Mouse (Mus musculus) forebrain, postnatal 0 days (tissue): Measurements from ENCODE around the gene Zfp598. TPM values are rescaled to one million over a fixed set of nuclear protein-coding genes. Genes with fewer than 3 reads are reported as not detected.

Experiments used
- ATAC-seq: fragments of 200-750 bp; cut with Nextera tagmentation; 2 replicates; pipeline ENCODE4 v1.8.0; 2017; ENCODE audit warnings: mild to moderate bottlenecking, moderate library complexity
- DNase-seq: peaks from one replicate; pipeline ENCODE4 v3.0.0-alpha.2; 2015
- H3K27ac ChIP-seq: fragments of 300-500 bp; sonication (generic); 2 replicates; pipeline ENCODE4 v1.5.1; 2014; ENCODE audit warnings: low read depth, mild to moderate bottlenecking, antibody characterized with exemption, low read length, moderate library complexity, mixed read lengths
- H3K27me3 ChIP-seq: fragments of 300-500 bp; sonication (generic); 2 replicates; pipeline ENCODE4 v1.6.1; 2014; ENCODE audit warnings: mild to moderate bottlenecking, low read length, mixed read lengths; ENCODE audit not compliant: insufficient read depth
- H3K36me3 ChIP-seq: fragments of 300-500 bp; sonication (generic); 2 replicates; pipeline ENCODE4 v1.6.1; 2014; ENCODE audit warnings: mild to moderate bottlenecking, moderate library complexity; ENCODE audit not compliant: insufficient read depth
- H3K4me1 ChIP-seq: fragments of 300-500 bp; sonication (generic); 2 replicates; pipeline ENCODE4 v1.6.1; 2014; ENCODE audit warnings: antibody characterized with exemption; ENCODE audit not compliant: insufficient read depth
- H3K4me2 ChIP-seq: fragments of 300-500 bp; sonication (generic); 2 replicates; pipeline ENCODE4 v1.6.1; 2014; ENCODE audit warnings: low read depth, mild to moderate bottlenecking, moderate library complexity
- H3K4me3 ChIP-seq: fragments of 300-500 bp; sonication (generic); 2 replicates; pipeline ENCODE4 v1.5.1; 2014; ENCODE audit warnings: low read depth, low read length, mixed read lengths
- H3K9ac ChIP-seq: fragments of 300-500 bp; sonication (generic); 2 replicates; pipeline ENCODE4 v1.6.1; 2014; ENCODE audit warnings: mild to moderate bottlenecking
- H3K9me3 ChIP-seq: fragments of 300-500 bp; sonication (generic); 2 replicates; pipeline ENCODE4 v1.6.1; 2016; ENCODE audit warnings: low read length
- CTCF ChIP-seq: sonication (generic); IDR thresholded peaks from 2 replicates; pipeline ENCODE4 v1.5.1; 2016; ENCODE audit warnings: antibody characterized with exemption, control low read depth, low read depth
- WGBS: fragments of 180-500 bp; shearing (Covaris S2); extraction: QIAGEN DNeasy Blood & Tissue Kit; methylation state at CpG from one replicate; pipeline ENCODE4 v1.1.7; 2014; 5-methylcytosine and 5-hydroxymethylcytosine counted together
- polyA plus RNA-seq: library from polyadenylated mRNA; unstranded; fragments of >200 nt; fragmentation: Nextera tagmentation; extraction: Ambion mirVana; gene quantifications from 2 replicates; pipeline ENCODE4 v1.2.1, GENCODE M21; 2015
- total RNA-seq: library from RNA; depleted of rRNA; stranded (reverse); fragments of >200 nt; gene quantifications from 2 replicates; pipeline ENCODE4 v1.2.3, GENCODE M21; 2014; rRNA removed

Zfp598 gene
- total and polyA plus RNA-seq, 2 experiments from 2014 or later, result 14.6 to 41.5 TPM

DNA sequence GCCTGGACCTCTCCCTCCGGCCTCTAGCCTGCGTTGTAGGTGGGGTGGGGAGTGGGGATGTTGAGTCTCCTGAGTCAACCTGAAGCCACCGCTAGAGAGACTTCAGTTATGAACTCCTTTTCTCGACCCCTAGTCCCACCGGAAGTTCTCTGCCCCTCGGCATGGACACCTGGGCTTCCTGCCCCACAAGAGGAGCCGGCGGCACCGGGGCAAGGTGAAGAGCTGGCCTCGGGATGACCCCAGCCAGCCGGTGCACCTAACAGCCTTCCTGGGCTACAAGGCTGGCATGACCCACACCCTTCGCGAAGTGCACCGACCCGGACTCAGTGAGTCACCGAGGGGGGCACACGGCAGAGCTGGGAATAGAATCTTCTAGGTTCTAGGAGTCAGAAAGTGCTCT, 58.7 kb downstream of the Zfp598 start:
- no peaks in the 10 kb centered on the region for H3K36me3 ChIP-seq
- WGBS, result 74% methylated on average over 17 of the region's 17 CpGs
- H3K4me3 ChIP-seq, result no peak overlapping the region
- H3K4me2 ChIP-seq, result no peak overlapping the region
- H3K4me1 ChIP-seq, result peaks cover 3% of the 10 kb centered on the region; the same call in 1 of the 2 replicates
- no peaks in the 10 kb centered on the region for H3K9me3 ChIP-seq
- no peaks in the 10 kb centered on the region for H3K27me3 ChIP-seq
- DNase-seq (no peak), ATAC-seq (no peak)
- no peak overlapping the region for H3K9ac ChIP-seq
- no peak overlapping the region for H3K27ac ChIP-seq
- TF ChIP-seq CTCF, result no peak

DNA sequence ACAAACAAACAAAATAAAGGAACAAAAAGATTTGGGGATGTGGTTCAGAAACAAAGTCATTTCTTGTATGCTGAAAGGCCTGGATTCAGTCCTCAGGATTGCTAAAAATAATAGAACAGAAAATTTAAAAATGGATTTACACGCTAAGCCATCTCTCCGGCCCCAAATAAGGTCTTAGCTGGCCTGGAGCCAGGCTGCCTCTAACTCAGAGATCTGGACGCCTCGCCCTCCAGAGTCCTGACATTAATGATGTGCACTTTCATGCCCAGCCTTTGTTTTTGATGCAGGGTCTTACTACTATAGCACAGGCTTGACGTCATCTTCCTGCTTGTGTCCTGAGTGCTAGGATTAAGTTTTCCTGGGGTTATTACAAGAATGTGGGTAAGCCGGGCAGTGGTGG, 59.6 kb downstream of the Zfp598 start:
- DNase-seq, result no peak
- WGBS, result 73% methylated on average over 6 of the region's 6 CpGs
- no peak overlapping the region for H3K4me3 ChIP-seq
- H3K36me3 ChIP-seq, result no peaks in the 10 kb centered on the region
- H3K4me1 ChIP-seq, result no peaks in the 10 kb centered on the region
- TF ChIP-seq CTCF, result no peak
- H3K4me2 ChIP-seq, result no peak overlapping the region
- no peaks in the 10 kb centered on the region for H3K27me3 ChIP-seq
- no peaks in the 10 kb centered on the region for H3K9me3 ChIP-seq
- ATAC-seq, result no peak
- H3K27ac ChIP-seq, result no peak overlapping the region
- no peak overlapping the region for H3K9ac ChIP-seq

DNA sequence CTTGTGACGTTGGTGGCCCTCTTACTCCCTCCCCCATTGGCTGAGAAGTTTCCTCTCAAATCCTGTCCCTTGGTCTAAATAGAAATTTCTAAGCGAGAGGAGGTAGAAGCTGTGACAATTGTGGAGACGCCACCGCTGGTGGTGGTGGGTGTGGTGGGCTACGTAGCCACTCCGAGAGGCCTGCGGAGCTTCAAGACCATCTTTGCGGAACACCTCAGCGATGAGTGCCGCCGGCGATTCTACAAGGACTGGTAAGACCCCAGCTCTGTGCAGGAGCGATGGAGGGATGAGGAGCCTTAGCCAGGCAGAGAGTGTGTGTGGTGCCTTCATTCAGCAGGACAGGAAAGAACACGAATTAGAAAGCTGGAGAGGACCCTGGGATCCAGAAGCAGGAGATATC, 61.3 kb downstream of the Zfp598 start:
- Histone ChIP-seq H3K36me3 (no peaks in the 10 kb centered on the region), H3K4me1 (no peaks in the 10 kb centered on the region), H3K4me2 (no peak overlapping the region), H3K27ac (no peak overlapping the region), H3K27me3 (no peaks in the 10 kb centered on the region), H3K9me3 (no peaks in the 10 kb centered on the region), H3K4me3 (no peak overlapping the region), H3K9ac (no peak overlapping the region)
- no peak for TF ChIP-seq CTCF
- ATAC-seq (no peak), DNase-seq (no peak)
- WGBS, result 80% methylated on average over 14 of the region's 14 CpGs

Other genes starting within 250 kb of the Zfp598 start
Only the 30 nearest of the 33 such genes appear.
- gene E4f1, start 199.4 kb upstream of the Zfp598 start, total RNA-seq, result 34.2 and 37.5 TPM in 2 replicates
- gene E4f1, start 199.4 kb upstream of the Zfp598 start, polyA plus RNA-seq, result 9.2 and 25.6 TPM in 2 replicates
- gene Pgp, start 199.3 kb upstream of the Zfp598 start, total RNA-seq, result 37.8 and 39.5 TPM in 2 replicates
- gene Pgp, start 199.3 kb upstream of the Zfp598 start, polyA plus RNA-seq, result 68.1 and 72.5 TPM in 2 replicates
- 1.2 and 2.0 TPM in 2 replicates for gene Bricd5, start 195.8 kb upstream of the Zfp598 start, total RNA-seq
- gene Bricd5, start 195.8 kb upstream of the Zfp598 start, polyA plus RNA-seq, result 1.6 and 4.3 TPM in 2 replicates
- 36.5 and 45.5 TPM in 2 replicates for gene Mlst8, start 190.6 kb upstream of the Zfp598 start, total RNA-seq
- gene Mlst8, start 190.6 kb upstream of the Zfp598 start, polyA plus RNA-seq, result 23.9 and 28.2 TPM in 2 replicates
- gene Caskin1, start 181.1 kb upstream of the Zfp598 start, total RNA-seq, result 90.0 and 113 TPM in 2 replicates
- gene Caskin1, start 181.1 kb upstream of the Zfp598 start, polyA plus RNA-seq, result 14.9 and 25.3 TPM in 2 replicates
- gene Traf7, start 141.7 kb upstream of the Zfp598 start, total RNA-seq, result 145 and 168 TPM in 2 replicates
- gene Traf7, start 141.7 kb upstream of the Zfp598 start, polyA plus RNA-seq, result 81.4 and 82.0 TPM in 2 replicates
- gene Rab26, start 135.5 kb upstream of the Zfp598 start, total RNA-seq, result 5.0 and 7.1 TPM in 2 replicates
- gene Rab26, start 135.5 kb upstream of the Zfp598 start, polyA plus RNA-seq, result 10.1 and 12.4 TPM in 2 replicates
- 48.9 and 58.8 TPM in 2 replicates for gene Pkd1, start 119.9 kb upstream of the Zfp598 start, total RNA-seq
- 4.9 and 8.9 TPM in 2 replicates for gene Pkd1, start 119.9 kb upstream of the Zfp598 start, polyA plus RNA-seq
- gene Tsc2, start 37.1 kb upstream of the Zfp598 start, total RNA-seq, result 81.2 and 92.6 TPM in 2 replicates
- gene Tsc2, start 37.1 kb upstream of the Zfp598 start, polyA plus RNA-seq, result 44.2 and 56.2 TPM in 2 replicates
- 10.1 and 10.2 TPM in 2 replicates for gene Nthl1, start 37.0 kb upstream of the Zfp598 start, total RNA-seq
- gene Nthl1, start 37.0 kb upstream of the Zfp598 start, polyA plus RNA-seq, result 8.6 and 9.8 TPM in 2 replicates
- gene Slc9a3r2, start 19.4 kb upstream of the Zfp598 start, total RNA-seq, result 43.5 and 54.5 TPM in 2 replicates
- gene Slc9a3r2, start 19.4 kb upstream of the Zfp598 start, polyA plus RNA-seq, result 42.0 and 48.3 TPM in 2 replicates
- gene Npw, start 11.2 kb upstream of the Zfp598 start, total RNA-seq, result not detected in 2 replicates
- 0.64 and 0.96 TPM in 2 replicates for gene Npw, start 11.2 kb upstream of the Zfp598 start, polyA plus RNA-seq
- 218 and 221 TPM in 2 replicates for gene Syngr3, start 20.3 kb downstream of the Zfp598 start, total RNA-seq
- gene Syngr3, start 20.3 kb downstream of the Zfp598 start, polyA plus RNA-seq, result 255 and 290 TPM in 2 replicates
- 34.5 and 34.7 TPM in 2 replicates for gene Gfer, start 26.5 kb downstream of the Zfp598 start, total RNA-seq
- 35.4 and 38.0 TPM in 2 replicates for gene Gfer, start 26.5 kb downstream of the Zfp598 start, polyA plus RNA-seq
- gene Noxo1, start 26.5 kb downstream of the Zfp598 start, total RNA-seq, result 3.8 and 4.5 TPM in 2 replicates
- 1.4 and 2.5 TPM in 2 replicates for gene Noxo1, start 26.5 kb downstream of the Zfp598 start, polyA plus RNA-seq
- gene Tbl3, start 38.0 kb downstream of the Zfp598 start, total RNA-seq, result 39.0 and 59.2 TPM in 2 replicates
- 45.7 and 48.0 TPM in 2 replicates for gene Tbl3, start 38.0 kb downstream of the Zfp598 start, polyA plus RNA-seq
- 0.69 TPM in 1 of 2 replicates, not detected in the other for gene Rnf151, start 48.4 kb downstream of the Zfp598 start, total RNA-seq
- gene Rnf151, start 48.4 kb downstream of the Zfp598 start, polyA plus RNA-seq, result not detected in 2 replicates
- gene Rps2, start 48.4 kb downstream of the Zfp598 start, total RNA-seq, result 2,317 and 3,198 TPM in 2 replicates
- gene Rps2, start 48.4 kb downstream of the Zfp598 start, polyA plus RNA-seq, result 884 and 936 TPM in 2 replicates
- gene Ndufb10, start 54.8 kb downstream of the Zfp598 start, total RNA-seq, result 151 and 199 TPM in 2 replicates
- 312 and 351 TPM in 2 replicates for gene Ndufb10, start 54.8 kb downstream of the Zfp598 start, polyA plus RNA-seq
- gene Rpl3l, start 58.1 kb downstream of the Zfp598 start, total RNA-seq, result not detected in 2 replicates
- 0.34 TPM in 1 of 2 replicates, not detected in the other for gene Rpl3l, start 58.1 kb downstream of the Zfp598 start, polyA plus RNA-seq
- gene Msrb1, start 67.0 kb downstream of the Zfp598 start, total RNA-seq, result 19.3 and 27.4 TPM in 2 replicates
- gene Msrb1, start 67.0 kb downstream of the Zfp598 start, polyA plus RNA-seq, result 28.4 and 28.6 TPM in 2 replicates
- 0.57 TPM in 1 of 2 replicates, not detected in the other for gene Hs3st6, start 83.3 kb downstream of the Zfp598 start, total RNA-seq
- gene Hs3st6, start 83.3 kb downstream of the Zfp598 start, polyA plus RNA-seq, result 0.45 and 0.53 TPM in 2 replicates
- not detected in 2 replicates for gene Meiob, start 134.6 kb downstream of the Zfp598 start, total RNA-seq
- gene Meiob, start 134.6 kb downstream of the Zfp598 start, polyA plus RNA-seq, result 0.08 and 0.15 TPM in 2 replicates
- gene Hagh, start 170.5 kb downstream of the Zfp598 start, total RNA-seq, result 62.0 and 62.8 TPM in 2 replicates
- 61.6 and 66.6 TPM in 2 replicates for gene Hagh, start 170.5 kb downstream of the Zfp598 start, polyA plus RNA-seq
- 15.1 and 16.6 TPM in 2 replicates for gene Fahd1, start 180.7 kb downstream of the Zfp598 start, total RNA-seq
- 13.5 and 15.6 TPM in 2 replicates for gene Fahd1, start 180.7 kb downstream of the Zfp598 start, polyA plus RNA-seq
- gene Igfals, start 196.3 kb downstream of the Zfp598 start, total RNA-seq, result 0.48 TPM in 1 of 2 replicates, not detected in the other
- 0.18 TPM in 1 of 2 replicates, not detected in the other for gene Igfals, start 196.3 kb downstream of the Zfp598 start, polyA plus RNA-seq
- gene Nubp2, start 216.7 kb downstream of the Zfp598 start, total RNA-seq, result 40.5 and 50.6 TPM in 2 replicates
- gene Nubp2, start 216.7 kb downstream of the Zfp598 start, polyA plus RNA-seq, result 67.3 and 80.1 TPM in 2 replicates
- gene Spsb3, start 217.0 kb downstream of the Zfp598 start, total RNA-seq, result 75.7 and 91.0 TPM in 2 replicates
- 89.8 and 97.8 TPM in 2 replicates for gene Spsb3, start 217.0 kb downstream of the Zfp598 start, polyA plus RNA-seq
- 35.6 and 36.6 TPM in 2 replicates for gene Eme2, start 225.4 kb downstream of the Zfp598 start, total RNA-seq
- 14.7 and 17.9 TPM in 2 replicates for gene Eme2, start 225.4 kb downstream of the Zfp598 start, polyA plus RNA-seq
- gene Mrps34, start 225.4 kb downstream of the Zfp598 start, total RNA-seq, result 39.5 and 45.5 TPM in 2 replicates
- gene Mrps34, start 225.4 kb downstream of the Zfp598 start, polyA plus RNA-seq, result 128 and 138 TPM in 2 replicates